In genomic region chr14:24617393-24617861, GRCm38 (mm10) we compare ENCODE assay signal across 11 mouse cellular contexts.
DNase-seq lines count a peak whose midpoint lies in the region; ATAC-seq lines count a peak whose summit lies in the region.
"Had no signal": no experiment of that assay in that cellular context is flagged by ENCODE, and none has a peak within 500 bp of the region (broad histone marks: within the 10 kb centered on the region; RNA-seq: fewer than 3 reads in every experiment).

No protein-coding gene starts in this region.

- peaks cover 46% of the 10 kb centered on the region for H3K4me1 ChIP-seq in hindbrain, embryonic 14.5 days (replicated peaks; ENCODE audit: control insufficient read depth, insufficient read depth, low read length)
- H3K4me1 ChIP-seq in midbrain, embryonic 11.5 days (ENCODE audit: control insufficient read depth, insufficient read depth, low read length) = peaks cover 44% of the 10 kb centered on the region
- H3K4me1 ChIP-seq: limb, embryonic 13.5 days had no signal

- no peaks in the 10 kb centered on the region for H3K9me3 ChIP-seq in hindbrain, embryonic 14.5 days (ENCODE audit: control insufficient read depth, low read length)
- no peaks in the 10 kb centered on the region for H3K9me3 ChIP-seq in midbrain, embryonic 11.5 days (ENCODE audit: control insufficient read depth, low read length)
- H3K9me3 ChIP-seq: embryonic facial prominence, embryonic 13.5 days; limb, embryonic 13.5 days had no signal

- no peaks in the 10 kb centered on the region for H3K27me3 ChIP-seq in hindbrain, embryonic 14.5 days (ENCODE audit: control insufficient read depth, insufficient read depth, low read length)
- H3K27me3 ChIP-seq in midbrain, embryonic 11.5 days (ENCODE audit: control insufficient read depth, insufficient read depth, low read length) = no peaks in the 10 kb centered on the region
- H3K27me3 ChIP-seq: limb, embryonic 13.5 days had no signal

- WGBS in hindbrain, embryonic 14.5 days = 9% methylated on average over 10 of the region's 10 CpGs
- WGBS in midbrain, embryonic 11.5 days = 15% methylated on average over 10 of the region's 10 CpGs

- no peak overlapping the region for H3K4me3 ChIP-seq in hindbrain, embryonic 14.5 days (replicated peaks; ENCODE audit: low read length)
- no peak overlapping the region for H3K4me3 ChIP-seq in midbrain, embryonic 11.5 days (ENCODE audit: low read depth, low read length)
- H3K4me3 ChIP-seq: embryonic facial prominence, embryonic 13.5 days; limb, embryonic 13.5 days had no signal

- peak overlapping the region; percentile 99 for H3K27ac ChIP-seq in hindbrain, embryonic 14.5 days
- H3K27ac ChIP-seq in midbrain, embryonic 11.5 days (ENCODE audit: low read depth, low read length) = peak overlapping the region; percentile 99
- H3K27ac ChIP-seq: embryonic facial prominence, embryonic 13.5 days; limb, embryonic 13.5 days had no signal

- H3K9ac ChIP-seq in hindbrain, embryonic 14.5 days = peak overlapping the region; percentile 54
- H3K9ac ChIP-seq in midbrain, embryonic 11.5 days (ENCODE audit: low read length) = peak overlapping the region; percentile 70
- H3K9ac ChIP-seq: embryonic facial prominence, embryonic 13.5 days; limb, embryonic 13.5 days had no signal

- no peaks in the 10 kb centered on the region for H3K36me3 ChIP-seq in hindbrain, embryonic 14.5 days (replicated peaks; ENCODE audit: control insufficient read depth, insufficient read depth)
- no peaks in the 10 kb centered on the region for H3K36me3 ChIP-seq in midbrain, embryonic 11.5 days (ENCODE audit: control insufficient read depth, insufficient read depth, low read length)
- H3K36me3 ChIP-seq: embryonic facial prominence, embryonic 13.5 days; limb, embryonic 13.5 days had no signal

- DNase-seq in left cerebral cortex, adult 18-20 months (ENCODE audit: low spot score in 2 of 2) = peak; percentile 59 to 63
- DNase-seq in left cerebral cortex, adult 11 months (ENCODE audit: low spot score) = no peak
- peak; percentile 87 for DNase-seq in hindbrain, embryonic 14.5 days (ENCODE audit: low spot score)
- peak; percentile 97 for DNase-seq in midbrain, embryonic 11.5 days (ENCODE audit: low spot score, missing footprints)
- DNase-seq in telencephalon, adult 2 months (ENCODE audit: low read depth, low spot score) = peak; percentile 42
- DNase-seq in adrenal gland, adult 18-20 months (ENCODE audit: low spot score in 2 of 2) = no peak
- no peak for DNase-seq in thymus, postnatal 14 days
- no peak for DNase-seq in thymus, postnatal 4 days
- DNase-seq: heart, postnatal 14 days had no signal

- ATAC-seq in hindbrain, embryonic 14.5 days (ENCODE audit: low FRiP score) = peak; percentile 91
- ATAC-seq in midbrain, embryonic 11.5 days (ENCODE audit: low FRiP score) = peak; percentile 88

- peak overlapping the region; percentile 27 for H3K4me2 ChIP-seq in hindbrain, embryonic 14.5 days (replicated peaks)
- peak overlapping the region; percentile 33 for H3K4me2 ChIP-seq in midbrain, embryonic 11.5 days
- H3K4me2 ChIP-seq: embryonic facial prominence, embryonic 13.5 days; limb, embryonic 13.5 days had no signal

Comparison
In these comparisons a context has a peak if more than half of its experiments do, and no peak if none do; other contexts are left out.
1. DNase-seq: peak in left cerebral cortex, adult 18-20 months (2 of 2), hindbrain, embryonic 14.5 days (single experiment), midbrain, embryonic 11.5 days (single experiment) and telencephalon, adult 2 months (single experiment); none in left cerebral cortex, adult 11 months (single experiment), adrenal gland, adult 18-20 months (0 of 2), thymus, postnatal 14 days (single experiment) and thymus, postnatal 4 days (single experiment).